Mouse (Mus musculus) hindbrain, embryonic 12.5 days (tissue): Measurements from ENCODE around the gene 1110002E22Rik. TPM values are rescaled to one million over a fixed set of nuclear protein-coding genes. Genes with fewer than 3 reads are reported as not detected.

Experiments
- ATAC-seq: fragments of 200-750 bp; cut with Nextera tagmentation; 2 replicates; pipeline ENCODE4 v1.8.0; 2017; ENCODE audit warnings: moderate TSS enrichment; ENCODE audit not compliant: low FRiP score
- H3K27ac ChIP-seq: fragments of 300-500 bp; sonication (generic); 2 replicates; pipeline ENCODE4 v1.5.1; 2016; ENCODE audit warnings: mild to moderate bottlenecking
- H3K27me3 ChIP-seq: fragments of 300-500 bp; sonication (generic); 2 replicates; pipeline ENCODE4 v1.6.1; 2016; ENCODE audit warnings: mild to moderate bottlenecking
- H3K36me3 ChIP-seq: fragments of 300-500 bp; sonication (generic); 2 replicates; pipeline ENCODE4 v1.6.1; 2016; ENCODE audit warnings: mild to moderate bottlenecking
- H3K4me1 ChIP-seq: fragments of 300-500 bp; sonication (generic); 2 replicates; pipeline ENCODE4 v1.6.1; 2016
- H3K4me2 ChIP-seq: fragments of 300-500 bp; sonication (generic); replicated peaks from 2 replicates; pipeline ENCODE4 v1.6.1; 2016; ENCODE audit warnings: mild to moderate bottlenecking
- H3K4me3 ChIP-seq: fragments of 300-500 bp; sonication (generic); 2 replicates; pipeline ENCODE4 v1.5.1; 2016; ENCODE audit warnings: mild to moderate bottlenecking
- H3K9ac ChIP-seq: fragments of 300-500 bp; sonication (generic); 2 replicates; pipeline ENCODE4 v1.6.1; 2016; ENCODE audit warnings: mild to moderate bottlenecking, moderate library complexity
- H3K9me3 ChIP-seq: fragments of 300-500 bp; sonication (generic); replicated peaks from 2 replicates; pipeline ENCODE4 v1.6.1; 2016; ENCODE audit warnings: mild to moderate bottlenecking
- WGBS: fragments of 180-500 bp; shearing (Covaris S2); methylation state at CpG from one replicate; pipeline ENCODE4 v1.1.7; 2016; 5-methylcytosine and 5-hydroxymethylcytosine counted together
- polyA plus RNA-seq: library from polyadenylated mRNA; unstranded; fragments of >200 nt; fragmentation: Nextera tagmentation; extraction: Ambion mirVana; gene quantifications from 2 replicates; pipeline ENCODE4 v1.2.1, GENCODE M21; 2016

The 1110002E22Rik gene
- polyA plus RNA-seq = 0.42 and 0.45 TPM in 2 replicates

DNA sequence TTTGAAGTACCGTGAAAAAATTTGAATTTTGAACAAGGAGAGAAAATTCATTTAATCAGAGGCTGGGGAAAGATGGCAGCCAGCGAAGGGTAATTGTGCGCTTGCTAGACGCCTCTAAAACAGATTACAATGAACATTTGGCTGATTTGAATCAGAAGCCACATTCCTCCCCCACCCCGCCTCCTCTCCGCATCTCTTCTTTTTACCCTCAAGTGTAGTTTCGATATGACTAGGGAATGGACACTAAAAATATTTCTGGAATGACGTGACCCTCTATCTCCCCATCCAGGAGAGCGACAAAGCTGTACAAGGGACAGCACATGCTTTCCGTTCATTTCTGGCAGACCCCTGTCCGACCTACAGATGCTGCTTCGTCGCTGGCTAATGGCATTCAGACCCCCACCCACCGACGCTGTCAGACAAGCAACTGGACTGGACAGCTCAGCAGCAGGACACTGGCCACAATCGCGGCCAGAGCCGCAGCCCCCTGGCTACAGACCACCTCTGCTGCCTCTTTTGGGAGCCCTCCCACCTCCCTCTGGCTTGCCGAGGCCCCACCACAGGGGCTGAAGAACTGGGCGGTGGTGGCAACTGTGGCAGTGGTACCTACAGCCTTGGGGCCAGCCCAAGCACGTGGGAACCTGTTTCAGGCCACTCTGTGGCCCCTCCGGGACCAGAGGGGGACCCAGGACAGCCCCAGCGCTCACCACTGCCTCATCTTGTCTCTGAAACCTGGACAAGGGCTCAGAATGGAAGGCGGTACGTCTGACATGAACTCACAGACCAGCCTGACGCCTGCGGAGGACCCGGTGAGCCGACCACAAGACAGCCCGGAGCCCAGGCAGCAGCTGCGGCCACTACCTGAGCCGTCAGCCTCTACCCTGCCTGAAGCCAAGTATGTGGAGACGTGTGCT, at the start of gene 1110002E22Rik:
TSS of gene 1110002E22Rik (plus strand) at position 321 of the 914 bp plus-strand sequence.
- Histone ChIP-seq H3K4me2 (0 out of 2 replicates have a peak within 1 kb of the TSS, but pooled peaks have one; percentile 3), H3K4me1 (peaks cover 32% of the 10 kb centered on the region), H3K4me3 (no peak within 1 kb of the TSS), H3K27ac (peak within 1 kb of the TSS; percentile 55), H3K36me3 (no peaks in the 10 kb centered on the region), H3K9me3 (no peaks in the 10 kb centered on the region), H3K27me3 (peaks cover 6% of the 10 kb centered on the region), H3K9ac (no peak within 1 kb of the TSS)
- 68% methylated on average over 33 of the region's 33 CpGs for WGBS
- peak; percentile 27; the same call in 1 of the 2 replicates for ATAC-seq

- H3K4me1 ChIP-seq = no peaks in the 10 kb centered on the region
- H3K4me3 ChIP-seq = no peak overlapping the region
- peak; percentile 69 for ATAC-seq
- no peaks in the 10 kb centered on the region for H3K27me3 ChIP-seq
- peak overlapping the region; percentile 31 for H3K4me2 ChIP-seq
- H3K9ac ChIP-seq = no peak overlapping the region
- H3K9me3 ChIP-seq = 0 out of 2 replicates have a peak, but pooled peaks cover 3% of the 10 kb centered on the region
- H3K27ac ChIP-seq = no peak overlapping the region
- no peaks in the 10 kb centered on the region for H3K36me3 ChIP-seq
- WGBS = 68% methylated on average over 12 of the region's 12 CpGs
These were observed 48.0 kb upstream of the 1110002E22Rik start for GRCm38 (mm10) chr3:138016810-138017209.

GRCm38 (mm10) chr3:138022003-138022402, 42.8 kb upstream of the 1110002E22Rik start:
- Histone ChIP-seq H3K27ac (no peak overlapping the region), H3K9me3 (0 out of 2 replicates have a peak, but pooled peaks cover 3% of the 10 kb centered on the region), H3K27me3 (no peaks in the 10 kb centered on the region), H3K4me3 (no peak overlapping the region), H3K36me3 (no peaks in the 10 kb centered on the region), H3K9ac (no peak overlapping the region), H3K4me2 (no peak overlapping the region), H3K4me1 (no peaks in the 10 kb centered on the region)
- no peak for ATAC-seq
- WGBS = 87% methylated on average over 4 of the region's 4 CpGs

- Histone ChIP-seq H3K9me3 (0 out of 2 replicates have a peak, but pooled peaks cover 3% of the 10 kb centered on the region), H3K36me3 (no peaks in the 10 kb centered on the region), H3K9ac (no peak overlapping the region), H3K4me3 (no peak overlapping the region), H3K4me2 (no peak overlapping the region), H3K4me1 (no peaks in the 10 kb centered on the region), H3K27ac (no peak overlapping the region), H3K27me3 (no peaks in the 10 kb centered on the region)
- ATAC-seq = no peak
- WGBS = 82% methylated on average over 4 of the region's 4 CpGs
These were observed 42.2 kb upstream of the 1110002E22Rik start for GRCm38 (mm10) chr3:138022651-138023050.

GRCm38 (mm10) chr3:138026286-138026685, 38.6 kb upstream of the 1110002E22Rik start:
- no peak for ATAC-seq
- H3K27ac ChIP-seq = no peak overlapping the region
- H3K4me2 ChIP-seq = no peak overlapping the region
- H3K4me3 ChIP-seq = no peak overlapping the region
- no peaks in the 10 kb centered on the region for H3K27me3 ChIP-seq
- H3K9me3 ChIP-seq = no peaks in the 10 kb centered on the region
- 87% methylated on average over 10 of the region's 10 CpGs for WGBS
- no peaks in the 10 kb centered on the region for H3K4me1 ChIP-seq
- no peaks in the 10 kb centered on the region for H3K36me3 ChIP-seq
- no peak overlapping the region for H3K9ac ChIP-seq

DNA sequence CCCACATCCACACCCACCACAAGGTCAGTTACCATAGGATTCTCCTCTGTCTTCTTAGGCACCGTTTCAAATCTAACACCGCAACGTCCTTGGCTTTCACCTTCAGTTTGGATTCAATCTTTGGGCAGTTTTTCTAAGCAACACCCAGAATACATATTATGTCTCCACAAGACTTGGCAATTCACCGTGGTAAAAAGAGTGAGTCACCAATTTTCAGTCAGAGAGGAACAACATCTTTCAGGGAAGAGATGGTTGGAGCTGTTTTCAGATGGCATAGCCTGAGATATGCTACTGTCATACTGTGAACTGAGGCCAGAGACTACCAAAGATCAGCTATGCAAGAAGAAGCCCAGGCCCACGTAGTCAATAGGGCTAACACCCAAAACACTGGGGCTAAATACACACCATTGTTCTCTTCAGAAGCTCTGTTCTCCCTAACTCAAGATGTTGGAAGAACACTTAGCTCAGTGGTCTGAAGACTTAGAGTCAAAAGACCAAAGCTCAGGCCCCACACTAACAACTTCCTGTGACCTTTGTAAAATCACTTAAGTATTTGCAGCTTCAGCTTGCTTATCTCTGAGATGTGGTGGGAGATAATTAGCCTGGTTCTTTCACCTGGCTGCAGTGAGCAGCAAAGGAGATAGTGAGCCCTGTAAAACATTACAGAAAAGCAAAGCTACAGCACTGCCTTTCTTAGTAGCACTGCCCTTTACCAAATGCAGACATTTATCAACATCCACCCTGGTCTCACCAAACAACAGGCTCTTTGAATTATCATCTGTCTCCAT, 37.1 kb upstream of the 1110002E22Rik start:
- ATAC-seq = no peak
- Histone ChIP-seq H3K4me3 (no peak overlapping the region), H3K9me3 (no peaks in the 10 kb centered on the region), H3K36me3 (no peaks in the 10 kb centered on the region), H3K4me2 (no peak overlapping the region), H3K9ac (no peak overlapping the region), H3K4me1 (no peaks in the 10 kb centered on the region), H3K27me3 (no peaks in the 10 kb centered on the region), H3K27ac (no peak overlapping the region)
- 82% methylated on average over 5 of the region's 5 CpGs for WGBS

DNA sequence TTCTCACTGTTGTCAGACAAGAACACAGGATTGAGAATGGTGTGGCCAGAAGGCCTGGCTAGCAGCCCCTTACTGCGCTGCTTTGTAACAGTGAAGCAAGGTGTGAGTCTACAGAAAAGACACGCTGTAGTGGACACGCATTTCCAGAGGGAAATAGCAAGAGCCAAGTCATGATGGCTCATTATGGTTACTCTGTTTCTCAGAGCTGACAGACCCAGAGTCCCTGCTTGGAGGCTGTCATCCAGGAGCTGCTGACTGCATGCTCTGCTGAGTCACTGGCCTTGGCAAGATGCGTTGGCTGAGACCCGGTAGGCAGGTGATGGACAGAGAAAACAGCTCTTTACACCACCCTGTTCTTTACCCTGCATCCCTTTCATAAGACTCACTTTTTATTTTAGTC, 35.5 kb upstream of the 1110002E22Rik start:
- Histone ChIP-seq H3K4me1 (no peaks in the 10 kb centered on the region), H3K4me3 (no peak overlapping the region), H3K9me3 (no peaks in the 10 kb centered on the region), H3K27me3 (no peaks in the 10 kb centered on the region), H3K27ac (no peak overlapping the region), H3K9ac (no peak overlapping the region), H3K36me3 (no peaks in the 10 kb centered on the region), H3K4me2 (no peak overlapping the region)
- 92% methylated on average over 5 of the region's 5 CpGs for WGBS
- ATAC-seq = no peak

DNA sequence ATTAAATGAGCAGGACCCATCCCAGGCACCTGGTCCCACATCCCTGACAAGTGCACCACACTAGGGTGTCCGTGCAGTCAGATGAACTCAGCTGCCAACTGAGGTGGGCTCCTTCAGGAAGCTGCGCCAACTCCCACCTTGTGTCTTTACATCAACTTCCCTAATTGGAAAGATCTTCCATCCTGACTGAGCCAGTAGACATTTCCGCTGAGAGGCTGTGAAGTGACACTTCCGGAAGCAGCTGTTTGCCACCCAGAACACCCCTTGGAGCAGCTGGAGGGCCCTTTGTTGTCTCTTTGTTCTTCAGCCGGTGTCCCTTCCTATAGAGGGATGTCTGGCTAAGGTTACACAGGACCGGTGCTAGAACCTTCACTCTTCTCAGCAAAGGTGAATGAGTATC, 34.3 kb upstream of the 1110002E22Rik start:
- no peaks in the 10 kb centered on the region for H3K27me3 ChIP-seq
- no peak overlapping the region for H3K4me3 ChIP-seq
- H3K36me3 ChIP-seq = no peaks in the 10 kb centered on the region
- no peak for ATAC-seq
- H3K9ac ChIP-seq = no peak overlapping the region
- no peaks in the 10 kb centered on the region for H3K4me1 ChIP-seq
- WGBS = 88% methylated on average over 6 of the region's 6 CpGs
- H3K27ac ChIP-seq = no peak overlapping the region
- H3K9me3 ChIP-seq = no peaks in the 10 kb centered on the region
- no peak overlapping the region for H3K4me2 ChIP-seq

- no peak overlapping the region for H3K27ac ChIP-seq
- no peak for ATAC-seq
- no peak overlapping the region for H3K9ac ChIP-seq
- no peaks in the 10 kb centered on the region for H3K9me3 ChIP-seq
- 84% methylated on average over 6 of the region's 6 CpGs for WGBS
- no peak overlapping the region for H3K4me3 ChIP-seq
- no peak overlapping the region for H3K4me2 ChIP-seq
- no peaks in the 10 kb centered on the region for H3K4me1 ChIP-seq
- no peaks in the 10 kb centered on the region for H3K27me3 ChIP-seq
- no peaks in the 10 kb centered on the region for H3K36me3 ChIP-seq
These were observed 30.9 kb upstream of the 1110002E22Rik start for GRCm38 (mm10) chr3:138033986-138034385.

- no peak overlapping the region for H3K9ac ChIP-seq
- no peaks in the 10 kb centered on the region for H3K27me3 ChIP-seq
- WGBS = 82% methylated on average over 2 of the region's 2 CpGs
- H3K4me2 ChIP-seq = no peak overlapping the region
- ATAC-seq = no peak
- no peak overlapping the region for H3K4me3 ChIP-seq
- no peak overlapping the region for H3K27ac ChIP-seq
- H3K9me3 ChIP-seq = no peaks in the 10 kb centered on the region
- no peaks in the 10 kb centered on the region for H3K36me3 ChIP-seq
- no peaks in the 10 kb centered on the region for H3K4me1 ChIP-seq
These were observed 23.9 kb upstream of the 1110002E22Rik start for GRCm38 (mm10) chr3:138040938-138041337.

GRCm38 (mm10) chr3:138041591-138042301, 23.1 kb upstream of the 1110002E22Rik start:
- WGBS = 57% methylated on average over 3 of the region's 3 CpGs
- Histone ChIP-seq H3K4me1 (no peaks in the 10 kb centered on the region), H3K4me2 (no peak overlapping the region), H3K27ac (no peak overlapping the region), H3K27me3 (no peaks in the 10 kb centered on the region), H3K9ac (no peak overlapping the region), H3K4me3 (no peak overlapping the region), H3K9me3 (no peaks in the 10 kb centered on the region), H3K36me3 (no peaks in the 10 kb centered on the region)
- peak; percentile 29; the same call in 1 of the 2 replicates for ATAC-seq

DNA sequence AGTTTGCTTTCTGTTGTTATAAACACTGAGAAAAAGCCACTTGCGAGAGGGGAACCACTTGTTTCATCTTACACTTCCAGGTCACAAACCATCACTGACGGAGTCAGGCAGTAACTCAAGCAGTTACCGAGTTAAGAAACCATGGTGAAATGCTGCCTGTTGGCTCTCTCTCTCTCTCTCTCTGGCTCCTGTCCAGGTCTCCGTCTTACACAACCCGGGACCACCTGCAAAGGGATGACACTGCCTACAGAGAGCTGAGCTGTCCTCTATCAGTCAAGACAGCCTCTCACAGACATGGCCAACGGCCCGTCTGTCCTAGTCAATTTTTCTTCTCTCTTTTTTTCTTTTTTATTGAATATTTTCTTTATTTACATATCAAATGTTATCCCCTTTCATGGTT, 21.5 kb upstream of the 1110002E22Rik start:
- no peak overlapping the region for H3K27ac ChIP-seq
- H3K36me3 ChIP-seq = no peaks in the 10 kb centered on the region
- H3K4me2 ChIP-seq = no peak overlapping the region
- 79% methylated on average over 7 of the region's 7 CpGs for WGBS
- no peak overlapping the region for H3K9ac ChIP-seq
- H3K4me1 ChIP-seq = no peaks in the 10 kb centered on the region
- ATAC-seq = no peak
- H3K27me3 ChIP-seq = no peaks in the 10 kb centered on the region
- H3K4me3 ChIP-seq = no peak overlapping the region
- H3K9me3 ChIP-seq = no peaks in the 10 kb centered on the region
